ENCODE assay signal across 8 mouse cellular contexts in genomic region chr7:38217417-38218171, GRCm38 (mm10). TPM values are rescaled to one million over a fixed set of nuclear protein-coding genes. Genes with fewer than 3 reads are reported as not detected.
DNase-seq lines count a peak whose midpoint lies in the region; ATAC-seq and TF ChIP-seq lines count a peak whose summit lies in the region.

No protein-coding gene starts in this region.

- peak; percentile 88 for ATAC-seq in kidney, embryonic 16.5 days (ENCODE audit: low FRiP score, low TSS enrichment)
- peak; percentile 82 for ATAC-seq in liver, postnatal 0 days
- no peak for ATAC-seq in megakaryocyte progenitor cell, adult 5-6 weeks (replicated peaks; ENCODE audit: poor library complexity)

- H3K4me2 ChIP-seq in kidney, embryonic 16.5 days (replicated peaks; ENCODE audit: low read depth, low read length), result no peak overlapping the region
- H3K4me2 ChIP-seq in liver, postnatal 0 days (ENCODE audit: low read depth, low read length), result no peak overlapping the region

- DNase-seq in MN1 (ENCODE audit: low spot score), result peak; percentile 28
- peak; percentile 96 for DNase-seq in adipocyte (ENCODE audit: low spot score)
- DNase-seq in gastrocnemius, postnatal 10 days, result peak; percentile 84
- DNase-seq in liver, postnatal 0 days, result peak; percentile 54
- no peak for DNase-seq in B cell, adult 2 months

- TF ChIP-seq EP300 in liver, postnatal 0 days (IDR thresholded peaks at IDR 0.05; ENCODE audit: low read depth), result no peak

- no peak overlapping the region for H3K4me3 ChIP-seq in kidney, embryonic 16.5 days (ENCODE audit: low read length)
- H3K4me3 ChIP-seq in liver, postnatal 0 days (ENCODE audit: low read depth, low read length), result no peak overlapping the region
- peak overlapping the region; percentile 2; the same call in 1 of the 2 replicates for H3K4me3 ChIP-seq in small intestine, adult 2 months (ENCODE audit: low read depth, low read length)

- H3K36me3 ChIP-seq in kidney, embryonic 16.5 days (ENCODE audit: insufficient read depth, low read length), result peaks cover 8% of the 10 kb centered on the region
- H3K36me3 ChIP-seq in liver, postnatal 0 days (replicated peaks; ENCODE audit: insufficient read depth, low read length), result no peaks in the 10 kb centered on the region; the same call in 1 of the 2 replicates
- peaks cover 12% of the 10 kb centered on the region for H3K36me3 ChIP-seq in small intestine, adult 2 months (ENCODE audit: control insufficient read depth, insufficient read depth, low read length)

- TF ChIP-seq CTCF in liver, postnatal 0 days (IDR thresholded peaks at IDR 0.05; ENCODE audit: low read depth), result 0 out of 2 replicates have a peak, but pooled peaks have one; percentile 11
- TF ChIP-seq CTCF in small intestine, adult 2 months (IDR thresholded peaks at IDR 0.05; ENCODE audit: extremely low read depth, insufficient read length, insufficient replicate concordance, low read depth, low read length), result 0 out of 2 replicates have a peak, but pooled peaks have one; percentile 5

- TF ChIP-seq POLR2A in small intestine, adult 2 months (IDR thresholded peaks at IDR 0.05; ENCODE audit: low read depth, low read length), result no peak; the same call in 1 of the 2 replicates

- WGBS in kidney, embryonic 16.5 days, result 47% methylated on average over 5 of the region's 5 CpGs
- WGBS in liver, postnatal 0 days (ENCODE audit: insufficient replicate concordance), result 40% methylated on average over 5 of the region's 5 CpGs
- 18% methylated on average over 5 of the region's 5 CpGs for WGBS in small intestine, adult 2 months

- no peak overlapping the region for H3K9ac ChIP-seq in kidney, embryonic 16.5 days (replicated peaks; ENCODE audit: low read length)
- no peak overlapping the region for H3K9ac ChIP-seq in liver, postnatal 0 days (replicated peaks)

- H3K27me3 ChIP-seq in kidney, embryonic 16.5 days (ENCODE audit: insufficient read depth, low read length), result no peaks in the 10 kb centered on the region
- no peaks in the 10 kb centered on the region for H3K27me3 ChIP-seq in liver, postnatal 0 days (ENCODE audit: insufficient read depth, low read length)
- no peaks in the 10 kb centered on the region for H3K27me3 ChIP-seq in small intestine, adult 2 months (ENCODE audit: control insufficient read depth, insufficient read depth, low read length)

- H3K9me3 ChIP-seq in kidney, embryonic 16.5 days (ENCODE audit: low read length), result no peaks in the 10 kb centered on the region
- no peaks in the 10 kb centered on the region for H3K9me3 ChIP-seq in liver, postnatal 0 days (ENCODE audit: low read length)

- H3K4me1 ChIP-seq in kidney, embryonic 16.5 days (ENCODE audit: insufficient read depth, low read length), result 0 out of 2 replicates have a peak, but pooled peaks cover 5% of the 10 kb centered on the region
- H3K4me1 ChIP-seq in liver, postnatal 0 days (ENCODE audit: insufficient read depth), result 0 out of 2 replicates have a peak, but pooled peaks cover 4% of the 10 kb centered on the region
- peaks cover 44% of the 10 kb centered on the region for H3K4me1 ChIP-seq in small intestine, adult 2 months (ENCODE audit: control insufficient read depth, insufficient read depth, insufficient read length, low read length)

- H3K27ac ChIP-seq in kidney, embryonic 16.5 days (ENCODE audit: low read length), result peak overlapping the region; percentile 61
- no peak overlapping the region for H3K27ac ChIP-seq in liver, postnatal 0 days (ENCODE audit: low read depth)
- peak overlapping the region; percentile 92 for H3K27ac ChIP-seq in small intestine, adult 2 months (ENCODE audit: insufficient read depth, low read depth, low read length)

RNA-seq across cellular contexts. Expression of gene Plekhf1, which starts 10.2 kb away (rescaled TPM):
- total RNA-seq in gastrocnemius, postnatal 10 days (2021), result 1 to 10 TPM; 5.7 to 9.4 TPM
- polyA plus RNA-seq in kidney, embryonic 16.5 days (2015; fragmentation: Nextera tagmentation; extraction: Ambion mirVana), result 5.9 and 6.3 TPM in 2 replicates
- polyA plus RNA-seq in liver, postnatal 0 days (2015; fragmentation: Nextera tagmentation; extraction: Ambion mirVana), result 0.57 and 0.58 TPM in 2 replicates
- 5.4 and 12.8 TPM in 2 replicates for polyA plus RNA-seq in small intestine, adult 2 months (2012; rRNA removed)
- 0.56 and 0.94 TPM in 2 replicates for total RNA-seq in megakaryocyte progenitor cell, adult 5-6 weeks (2015)
- total RNA-seq in megakaryocyte progenitor cell, adult 5-6 weeks (2017), result 0.46 and 1.1 TPM in 2 replicates

RNA-seq across cellular contexts. Expression of gene 1600014C10Rik, which starts 34.6 kb away (rescaled TPM):
- total RNA-seq in gastrocnemius, postnatal 10 days (2021), result 10 to 100 TPM; 15.1 to 15.8 TPM
- 17.6 and 18.9 TPM in 2 replicates for polyA plus RNA-seq in kidney, embryonic 16.5 days (2015; fragmentation: Nextera tagmentation; extraction: Ambion mirVana)
- 76.6 and 78.1 TPM in 2 replicates for polyA plus RNA-seq in liver, postnatal 0 days (2015; fragmentation: Nextera tagmentation; extraction: Ambion mirVana)
- polyA plus RNA-seq in small intestine, adult 2 months (2012; rRNA removed), result 8.8 and 27.4 TPM in 2 replicates
- 18.8 and 19.5 TPM in 2 replicates for total RNA-seq in megakaryocyte progenitor cell, adult 5-6 weeks (2015)
- total RNA-seq in megakaryocyte progenitor cell, adult 5-6 weeks (2017), result 22.7 and 29.4 TPM in 2 replicates

RNA-seq across cellular contexts. Expression of gene Pop4, which starts 53.6 kb away (rescaled TPM):
- 10 to 100 TPM; 15.5 to 15.9 TPM for total RNA-seq in gastrocnemius, postnatal 10 days (2021)
- 63.3 and 64.0 TPM in 2 replicates for polyA plus RNA-seq in kidney, embryonic 16.5 days (2015; fragmentation: Nextera tagmentation; extraction: Ambion mirVana)
- polyA plus RNA-seq in liver, postnatal 0 days (2015; fragmentation: Nextera tagmentation; extraction: Ambion mirVana), result 10.7 and 11.2 TPM in 2 replicates
- polyA plus RNA-seq in small intestine, adult 2 months (2012; rRNA removed), result 3.3 and 3.7 TPM in 2 replicates
- 37.3 and 43.8 TPM in 2 replicates for total RNA-seq in megakaryocyte progenitor cell, adult 5-6 weeks (2015)
- 42.7 and 45.3 TPM in 2 replicates for total RNA-seq in megakaryocyte progenitor cell, adult 5-6 weeks (2017)

Comparison
In these comparisons a context has a peak if more than half of its experiments do, and no peak if none do; other contexts are left out.
1. DNase-seq: peak in MN1 (single experiment), adipocyte (single experiment), gastrocnemius, postnatal 10 days (single experiment) and liver, postnatal 0 days (single experiment); none in B cell, adult 2 months (0 of 2).